Mouse (Mus musculus) left cerebral cortex, adult 11 months (tissue): ENCODE measurements at regions not wholly inside any gene's neighbourhood (a gene's known extent, or its start where the extent isn't known, plus 50 kb on each side); places are given as distances from the start of the nearest gene placed in this dataset.
A peak's percentile ranks its signal among the peaks of the same experiment; 100 is the strongest.

ENCODE experiments used
- DNase-seq: peaks from one replicate; pipeline ENCODE4 v3.0.0; 2022; ENCODE audit warnings: low spot score

DNA sequence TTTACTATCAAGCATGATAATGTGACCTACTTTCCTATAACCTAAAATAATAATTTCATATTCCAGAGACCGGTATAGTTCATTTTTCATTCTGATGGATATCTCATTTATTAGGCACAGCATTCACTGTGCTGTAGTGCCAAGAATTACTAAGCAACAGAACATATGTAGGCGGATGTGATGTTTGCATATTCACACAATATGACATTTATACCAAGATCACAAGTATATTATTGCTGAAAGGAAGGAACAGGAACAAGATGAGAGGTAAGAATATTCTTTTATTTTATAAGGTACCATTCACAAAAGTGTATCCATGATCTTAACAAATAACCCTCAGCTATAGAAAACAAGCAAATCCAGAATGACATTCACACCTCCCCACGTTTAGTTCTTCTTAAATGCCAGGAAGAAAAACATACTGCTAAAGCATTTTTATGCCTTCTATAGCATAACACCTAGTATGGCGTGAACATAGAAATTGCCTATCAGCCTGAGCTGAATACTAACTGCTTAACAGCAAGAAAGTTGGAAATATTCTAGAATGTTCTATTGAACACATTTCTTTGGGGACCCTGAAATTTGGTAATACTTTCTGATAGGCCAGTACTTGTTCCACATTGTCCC lies 1062.8 kb upstream of the Acvr2a start:
- peak; percentile 5 for DNase-seq

DNA sequence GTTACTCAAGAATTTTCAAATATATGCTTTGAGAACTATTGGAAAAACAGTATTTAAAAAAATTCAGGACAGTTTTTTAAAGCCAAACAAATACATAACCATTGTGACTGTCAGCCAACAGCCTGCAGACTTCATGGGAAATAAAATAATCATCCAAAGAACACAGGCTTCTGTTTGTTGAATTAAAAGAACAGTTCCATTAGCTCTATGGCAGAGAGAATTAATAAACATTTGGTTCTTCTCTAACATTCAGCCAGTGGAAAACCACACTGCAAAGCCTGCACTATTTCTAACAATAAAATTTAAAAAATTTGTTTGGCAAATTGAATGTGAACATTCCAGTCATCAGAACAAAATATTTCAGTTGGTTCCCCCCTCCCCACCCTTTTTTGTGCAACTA lies 1058.2 kb upstream of the Acvr2a start:
- DNase-seq: no peak

DNA sequence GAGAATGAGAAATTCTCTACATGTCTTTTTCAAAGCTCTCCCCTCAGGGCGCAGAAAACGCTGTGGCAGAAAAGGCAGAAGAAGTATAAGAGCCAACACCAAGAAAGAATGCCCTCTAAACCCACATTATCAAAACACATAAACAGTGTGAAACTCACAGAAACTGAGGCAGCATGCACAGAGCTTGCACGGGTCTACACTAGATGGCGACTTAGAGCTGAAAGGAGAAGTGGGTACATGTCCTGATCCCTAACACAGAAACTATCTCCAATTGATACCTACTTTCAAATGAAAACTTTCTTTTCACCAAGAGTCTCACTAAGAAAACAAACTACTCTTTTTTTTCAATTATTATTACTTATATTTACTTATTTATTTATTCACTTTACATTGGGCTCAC lies 1057.7 kb upstream of the Acvr2a start:
- no peak for DNase-seq

DNA sequence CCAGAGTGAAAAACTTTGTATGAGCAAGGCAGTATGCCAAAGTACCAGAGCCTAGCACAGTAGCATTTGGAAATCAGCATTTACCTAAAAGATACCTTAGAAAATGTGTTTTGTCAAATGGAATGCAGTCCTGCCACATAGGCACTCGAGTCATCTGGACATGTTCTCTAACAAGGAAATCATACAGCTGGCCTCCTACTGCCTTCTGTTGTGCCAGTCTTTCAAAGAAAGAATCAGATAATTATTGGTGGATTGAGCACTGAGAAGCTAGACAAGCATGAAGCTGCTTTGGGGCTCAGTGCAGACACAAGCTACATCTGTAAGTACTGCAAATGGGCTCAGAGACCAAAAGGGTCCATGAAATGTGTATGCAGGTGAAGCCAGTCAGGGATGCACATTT lies 1038.1 kb upstream of the Acvr2a start:
- DNase-seq: no peak

DNA sequence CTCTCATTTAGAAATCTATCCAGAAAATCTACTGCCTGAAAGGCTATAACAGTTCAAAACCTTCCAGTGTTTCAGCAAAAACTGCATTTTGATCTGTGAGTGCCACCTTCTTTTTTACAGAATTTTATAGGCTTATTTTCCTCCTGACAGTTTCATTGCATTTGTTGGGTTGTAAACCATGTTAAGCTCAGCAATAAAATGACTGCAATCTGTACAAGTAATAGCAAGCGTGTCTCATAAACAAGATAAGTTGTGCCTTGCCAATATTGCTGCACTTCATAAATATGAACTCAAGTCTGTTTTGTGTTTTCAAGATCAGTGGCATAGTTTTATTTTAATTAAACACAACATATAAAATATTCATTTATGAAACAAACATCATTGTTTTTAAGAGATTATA lies 1036.9 kb upstream of the Acvr2a start:
- no peak for DNase-seq

DNA sequence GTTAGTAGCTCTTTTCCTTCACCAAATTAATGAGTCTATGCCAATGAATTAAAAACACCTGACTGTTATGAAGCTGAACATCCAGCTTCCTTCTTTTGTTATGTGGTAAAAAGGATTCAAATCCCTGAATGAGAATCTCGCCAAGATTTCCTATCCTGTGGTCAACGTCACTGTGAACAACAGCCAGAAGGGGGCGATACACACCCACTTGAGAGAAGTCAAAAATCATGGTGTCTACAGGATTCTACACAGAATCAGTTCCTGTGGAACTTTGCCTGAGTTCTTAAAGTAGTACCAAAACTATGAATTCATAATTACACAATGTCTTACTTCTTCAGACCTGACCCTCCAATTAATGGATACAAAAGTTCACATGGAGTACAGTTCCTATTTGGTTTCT lies 1028.1 kb upstream of the Acvr2a start:
- DNase-seq: peak; percentile 22

DNA sequence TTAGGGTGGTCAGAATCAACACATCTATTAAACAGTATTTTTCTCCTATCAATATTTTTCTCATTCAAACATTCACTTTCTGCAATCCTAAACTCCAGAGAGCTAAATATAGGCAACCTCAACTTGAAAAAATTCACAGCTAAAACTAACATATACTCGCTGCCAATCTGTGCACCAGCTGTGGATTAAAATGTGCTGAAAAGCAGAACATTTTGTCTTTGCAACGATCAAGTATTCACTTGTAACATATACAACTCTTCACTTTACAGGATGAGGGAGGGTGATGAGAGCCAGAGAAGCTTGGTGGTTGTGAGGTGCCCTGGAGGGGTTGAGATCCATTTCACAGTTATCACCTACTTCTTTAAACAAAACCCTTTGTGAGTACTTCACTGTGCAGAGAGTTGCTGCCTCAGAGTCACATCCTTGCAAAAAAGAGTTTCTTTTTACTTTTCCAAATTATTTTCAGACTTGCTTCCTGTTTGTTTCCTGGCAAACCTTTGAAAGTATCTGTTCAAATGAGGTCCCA lies 991.1 kb upstream of the Acvr2a start:
- DNase-seq: peak; percentile 23

DNA sequence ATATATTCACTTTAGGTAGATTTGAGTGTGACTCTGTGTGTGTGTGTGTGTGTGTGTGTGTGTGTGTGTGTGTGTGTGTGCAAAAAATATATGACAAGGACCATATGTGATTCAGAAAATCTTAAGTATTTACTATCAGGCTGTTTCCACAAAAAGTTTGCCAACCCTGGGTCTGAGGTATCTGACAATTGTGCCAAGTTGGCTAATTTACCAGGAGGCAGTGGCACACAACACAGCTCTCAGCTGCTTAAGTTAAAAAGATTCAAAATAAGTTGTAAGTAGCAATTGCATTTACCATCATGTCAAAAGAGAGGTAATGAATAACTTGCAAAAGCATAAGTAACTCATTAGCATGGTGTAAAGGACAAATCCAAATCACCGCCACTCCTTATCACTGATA lies 981.4 kb upstream of the Acvr2a start:
- no peak for DNase-seq

DNA sequence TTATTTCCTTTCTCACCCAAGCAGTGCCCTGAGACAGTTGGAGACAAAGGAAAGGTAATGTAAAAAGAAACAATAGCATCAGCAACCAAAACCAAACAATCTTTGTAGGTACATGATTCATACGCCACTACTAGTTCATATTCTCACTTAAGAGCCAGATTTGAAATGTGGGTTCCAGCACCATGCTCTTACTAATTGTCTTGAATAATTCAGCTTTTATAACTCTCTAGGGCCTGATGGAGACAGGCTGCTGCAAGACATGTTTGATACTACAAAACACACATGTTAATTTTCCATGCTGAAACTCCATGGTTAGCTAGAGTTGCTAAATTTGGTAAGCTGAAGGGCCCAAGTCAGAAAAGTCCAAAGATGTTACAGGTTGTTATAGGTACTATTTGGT lies 980.4 kb upstream of the Acvr2a start:
- no peak for DNase-seq

DNA sequence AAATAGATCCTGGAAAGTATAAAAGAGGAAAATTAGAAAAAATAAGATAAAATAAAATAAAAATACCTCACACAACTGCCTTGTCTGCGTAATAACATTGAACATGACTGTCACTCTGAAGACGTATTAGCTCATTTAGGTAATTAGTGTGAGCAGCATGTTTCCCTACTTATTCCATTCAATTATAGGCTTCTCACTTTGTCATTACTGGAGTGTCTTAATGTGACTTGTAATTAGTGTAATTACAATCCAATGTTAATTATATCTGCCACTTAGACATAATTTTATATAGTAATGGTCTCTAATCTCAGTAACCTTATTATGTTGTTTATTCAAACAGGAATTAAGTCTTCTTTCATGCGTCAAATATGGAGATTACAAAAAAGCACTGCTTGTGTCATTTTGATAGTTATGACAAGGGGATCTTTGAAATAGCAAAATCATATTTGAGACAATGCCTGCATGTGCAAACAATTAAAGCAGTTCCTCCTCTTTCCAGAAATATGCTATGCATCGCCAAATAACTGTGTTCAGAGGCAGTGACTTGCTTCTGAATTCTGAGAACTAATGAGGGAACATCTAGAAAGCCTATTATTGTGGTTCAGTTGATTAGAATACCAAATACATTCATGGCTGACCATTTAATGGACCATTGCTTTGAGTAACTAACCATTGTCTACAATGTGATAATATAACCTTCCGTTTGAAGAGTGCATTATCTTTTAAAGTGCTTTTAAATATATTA lies 979.7 kb upstream of the Acvr2a start:
- DNase-seq: no peak

DNA sequence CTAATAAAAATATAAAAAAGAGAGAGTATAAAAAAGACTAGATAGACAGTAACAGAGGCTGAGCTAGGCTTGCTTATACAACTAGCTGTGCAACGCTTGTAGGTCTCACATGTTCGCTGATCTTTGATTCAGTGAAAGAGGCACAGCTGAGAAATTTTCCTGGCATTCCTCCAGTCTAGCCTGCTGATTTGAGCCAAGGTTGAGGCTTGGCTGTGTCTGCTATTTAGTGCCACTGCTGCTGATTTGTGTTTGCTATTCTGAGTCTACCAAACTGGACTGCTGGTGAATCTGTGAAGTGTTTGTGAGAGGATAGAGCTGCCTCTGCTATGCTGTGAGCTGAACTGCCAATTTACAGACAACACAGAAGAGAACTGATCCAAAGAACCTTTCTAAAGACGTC lies 956.7 kb upstream of the Acvr2a start:
- no peak for DNase-seq

DNA sequence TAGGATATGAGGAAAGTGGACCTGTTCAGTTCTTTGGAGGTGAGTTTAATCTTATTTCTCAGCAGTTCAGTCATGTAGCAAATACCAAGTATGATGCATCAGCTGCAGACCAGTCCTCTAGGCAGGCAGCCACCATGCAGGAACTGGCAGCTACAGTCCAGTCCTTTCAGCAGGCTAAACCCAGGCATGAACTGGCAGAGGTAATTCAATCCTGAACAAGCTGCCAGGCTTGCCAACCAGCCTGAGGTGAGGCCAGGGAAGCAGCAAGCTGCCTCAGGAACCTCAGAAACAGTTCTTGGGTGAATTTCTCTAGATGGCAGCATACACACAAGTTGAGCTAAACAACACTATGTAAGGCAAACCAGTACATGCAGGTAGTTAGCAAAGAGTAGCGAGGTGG lies 951.5 kb upstream of the Acvr2a start:
- no peak for DNase-seq

DNA sequence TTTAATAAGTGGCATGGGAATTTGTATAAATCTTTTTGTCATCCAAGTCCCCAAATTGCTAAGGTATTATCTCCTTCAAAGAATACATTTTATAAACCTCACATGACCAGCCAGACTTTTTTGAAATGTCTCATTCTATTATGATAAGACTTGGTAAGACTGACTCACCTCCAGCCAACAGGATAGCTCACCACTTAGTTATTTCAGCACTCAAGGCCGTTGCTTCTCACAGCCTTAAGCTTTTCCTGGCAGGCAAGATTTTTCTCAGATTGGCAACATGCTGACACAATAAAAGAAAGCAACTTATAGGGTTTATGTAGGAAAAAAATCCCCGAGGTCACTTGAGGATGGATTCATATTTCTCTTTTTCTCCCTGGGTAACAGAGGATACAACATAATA lies 935.9 kb upstream of the Acvr2a start:
- DNase-seq: no peak

DNA sequence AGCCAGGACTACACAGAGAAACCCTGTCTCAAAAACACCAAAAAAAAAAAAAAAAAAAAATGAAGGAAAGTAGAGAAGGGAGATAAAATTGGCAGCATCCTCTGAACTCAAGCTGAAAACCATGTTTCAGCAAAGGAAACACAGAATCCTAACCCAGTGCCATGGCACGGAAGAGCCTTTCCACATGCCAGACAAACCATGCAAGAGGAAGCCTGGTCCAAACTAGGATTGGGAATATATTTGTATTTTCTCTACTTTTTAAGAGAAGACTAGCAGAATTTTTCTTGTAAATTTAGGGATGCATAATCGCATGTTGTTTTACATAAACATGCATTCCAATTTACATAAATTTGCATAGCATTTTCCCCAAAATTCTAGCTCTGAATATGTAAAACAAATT lies 934.8 kb upstream of the Acvr2a start:
- DNase-seq: no peak

DNA sequence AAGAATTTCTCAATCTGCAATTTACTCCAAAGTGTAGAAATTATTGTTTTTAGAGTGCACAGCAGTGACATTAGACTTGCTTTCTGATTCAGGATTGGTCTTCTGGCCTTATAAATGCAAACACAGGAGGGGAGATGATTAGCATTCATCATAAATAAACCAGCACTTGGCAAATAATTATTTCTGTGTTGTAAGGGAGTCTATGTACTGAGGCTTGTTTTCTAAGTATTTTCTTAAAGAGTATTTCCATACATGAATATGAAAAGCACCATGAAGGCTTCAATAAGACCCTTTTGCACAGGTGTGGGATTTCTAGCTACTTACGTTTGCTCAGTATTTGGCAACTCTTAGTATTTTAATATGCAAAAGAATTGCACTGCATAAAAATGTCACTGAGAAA lies 934.1 kb upstream of the Acvr2a start:
- DNase-seq: no peak

DNA sequence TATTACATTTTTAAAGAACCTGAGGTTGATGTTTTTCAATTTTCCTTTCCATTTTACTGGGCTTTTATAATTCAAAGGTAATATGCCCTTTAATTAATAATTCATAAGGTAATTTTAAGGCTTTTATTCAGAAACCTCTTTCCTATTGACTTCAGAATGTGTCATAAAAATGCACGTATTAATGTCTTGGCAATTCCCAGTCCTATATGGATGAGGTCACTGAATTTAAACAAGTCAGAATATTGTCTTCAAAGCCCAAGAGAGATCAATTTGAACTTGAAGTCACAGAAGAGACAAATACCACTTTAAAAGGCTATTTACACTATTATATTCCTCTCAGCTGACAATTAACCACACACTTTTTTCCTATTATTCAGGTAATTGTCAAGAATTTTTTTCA lies 925.7 kb upstream of the Acvr2a start:
- no peak for DNase-seq

DNA sequence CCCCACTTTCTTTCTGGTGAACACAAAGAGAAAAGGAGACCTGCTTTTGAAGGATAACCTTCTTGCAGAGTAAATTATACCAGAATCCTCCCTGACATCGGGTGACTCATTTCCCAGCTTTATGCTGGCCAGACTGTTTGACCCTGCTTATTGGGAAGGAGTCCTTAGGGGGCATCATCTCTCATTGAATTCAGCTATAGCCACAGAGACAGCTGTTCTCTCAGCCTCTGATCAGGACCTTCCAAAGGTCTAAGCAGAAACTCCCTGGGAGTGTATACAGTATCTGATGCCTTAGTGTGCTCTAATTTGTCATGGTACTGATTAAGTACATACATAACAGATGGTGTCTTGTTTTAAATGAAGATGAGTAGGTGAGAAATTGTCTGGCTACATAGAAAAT lies 922.5 kb upstream of the Acvr2a start:
- DNase-seq: no peak

DNA sequence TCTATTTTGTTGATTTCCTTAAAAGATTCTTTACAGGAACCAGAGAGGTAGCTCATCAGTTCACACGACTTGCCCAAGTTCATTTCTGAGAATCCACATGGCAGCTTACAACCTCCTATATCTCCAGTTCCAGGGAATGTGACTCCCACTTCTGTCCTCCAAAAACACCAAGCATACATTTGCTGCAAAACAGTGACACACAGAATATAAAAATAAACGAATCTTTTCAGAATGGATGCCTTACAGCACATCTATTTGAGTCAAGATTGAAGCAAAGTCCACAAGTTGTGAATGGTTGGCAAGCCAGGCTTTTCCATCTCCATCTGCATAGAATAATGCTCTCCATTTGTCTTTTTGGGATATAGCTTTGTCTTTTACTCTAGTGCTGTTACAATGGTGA lies 921.0 kb upstream of the Acvr2a start:
- no peak for DNase-seq

DNA sequence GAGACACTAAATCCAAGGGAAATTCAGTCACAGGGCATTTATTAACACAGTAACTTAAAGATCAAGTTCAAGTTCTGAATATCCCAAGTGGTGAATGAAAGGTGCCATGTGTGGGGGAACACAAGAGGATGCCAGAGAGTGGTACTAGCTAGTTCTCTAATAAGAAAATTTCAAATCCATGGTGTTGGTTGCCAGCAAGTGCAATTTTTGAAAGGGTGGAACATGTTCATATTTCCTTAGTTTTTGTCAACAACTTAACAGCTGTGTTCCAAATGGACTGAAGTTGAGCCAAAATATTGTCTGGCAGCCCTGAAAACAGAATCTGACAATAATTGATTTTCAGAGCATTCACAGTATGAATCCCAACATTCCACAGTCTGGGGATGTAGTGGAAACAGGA lies 919.1 kb upstream of the Acvr2a start:
- no peak for DNase-seq

DNA sequence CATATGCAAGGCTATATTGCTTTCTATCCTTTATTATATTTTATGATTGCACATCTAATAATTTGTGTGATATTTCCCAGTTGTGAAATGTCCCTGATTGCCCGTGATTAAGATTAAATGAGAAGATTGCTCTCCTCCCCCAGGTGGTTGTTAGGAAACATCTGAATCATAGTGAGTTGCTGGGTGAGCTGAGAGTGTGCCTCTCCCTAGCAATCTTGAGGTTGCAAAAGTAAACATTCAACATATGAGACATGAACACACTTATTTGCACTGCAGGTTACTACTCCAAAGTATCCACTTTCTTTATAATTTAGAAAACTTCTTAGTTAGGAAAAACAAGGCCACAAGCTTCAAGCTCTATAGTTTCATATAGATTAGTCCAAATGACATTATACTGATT lies 899.6 kb upstream of the Acvr2a start:
- DNase-seq: no peak

DNA sequence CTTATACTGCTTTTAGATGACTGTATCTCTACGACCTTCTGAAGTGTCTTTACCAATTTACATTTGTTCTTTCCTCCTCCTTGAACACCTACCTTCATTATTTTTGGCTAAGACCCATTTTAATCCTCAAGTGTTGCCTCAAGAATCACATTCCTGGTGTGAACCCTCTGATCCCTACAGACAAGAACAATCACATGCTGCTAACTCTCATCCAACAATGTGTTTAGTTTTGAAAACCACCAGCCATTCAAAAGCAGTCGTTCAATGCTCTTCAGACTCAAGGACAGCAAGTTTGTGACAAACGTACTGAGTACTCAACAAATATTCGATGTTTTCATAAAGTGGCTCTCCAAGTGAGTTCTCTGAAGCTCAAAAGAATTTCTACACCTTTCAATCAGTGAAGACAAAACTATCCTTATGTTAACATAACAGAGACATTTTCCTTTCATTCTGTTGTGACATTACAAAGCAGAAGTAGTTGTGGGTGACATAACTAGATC lies 898.9 kb upstream of the Acvr2a start:
- no peak for DNase-seq

DNA sequence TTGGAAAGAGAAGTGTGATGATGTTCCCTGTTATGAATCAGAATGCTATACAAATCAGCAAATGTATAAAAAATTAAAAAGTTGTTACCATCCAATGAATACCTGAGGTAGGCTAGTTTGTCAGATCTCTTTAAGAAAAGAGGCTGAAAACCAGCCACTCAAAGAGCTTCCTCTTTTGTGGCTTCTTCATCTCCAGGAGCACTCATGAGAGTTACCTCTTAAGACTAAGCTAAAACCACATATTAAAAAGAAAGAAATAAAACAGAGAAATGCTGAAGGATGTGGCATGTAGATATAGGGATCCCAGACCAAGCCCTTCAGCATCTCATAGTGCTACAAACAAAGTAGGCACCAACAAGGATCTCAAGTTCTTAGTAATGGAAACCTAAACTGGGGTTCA lies 890.9 kb upstream of the Acvr2a start:
- DNase-seq: no peak

DNA sequence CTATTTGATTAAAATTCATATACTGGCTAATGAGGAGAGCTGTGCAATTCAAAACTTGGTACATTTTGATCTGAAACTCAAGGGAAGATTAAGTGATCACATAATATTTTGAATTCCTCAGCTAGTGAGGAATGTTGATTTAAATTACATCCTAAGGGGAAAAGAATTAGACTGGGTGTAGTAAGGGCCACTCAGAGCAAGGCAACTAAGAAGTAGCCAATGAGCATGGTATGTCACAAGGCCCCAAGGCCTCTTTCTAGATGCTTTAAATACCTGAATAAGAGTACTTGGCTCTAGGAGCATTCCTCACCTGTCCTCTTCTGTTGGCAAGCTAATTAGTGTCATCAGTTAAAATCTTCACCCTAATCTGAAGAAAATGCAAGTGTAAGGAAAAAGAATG lies 887.3 kb upstream of the Acvr2a start:
- DNase-seq: no peak

DNA sequence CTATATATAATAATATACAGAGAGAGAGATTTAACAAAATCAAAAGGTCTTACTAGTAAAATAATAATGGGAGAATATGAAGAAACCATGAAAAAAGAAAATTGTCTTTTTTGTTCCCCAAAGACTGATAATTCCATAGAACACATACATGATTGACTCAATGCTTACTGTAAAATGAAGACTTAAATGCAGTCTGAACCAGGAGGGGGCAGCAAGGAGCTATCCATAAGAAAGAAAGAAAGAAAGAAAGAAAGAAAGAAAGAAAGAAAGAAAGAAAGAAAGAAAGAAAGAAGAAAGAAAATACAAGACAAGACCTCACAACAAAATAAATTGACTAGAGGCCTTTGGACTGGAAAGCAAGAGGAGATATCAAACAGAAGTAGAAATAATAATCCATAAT lies 868.8 kb upstream of the Acvr2a start:
- DNase-seq: no peak
